7 mouse cellular contexts compared by ENCODE assay signal in genomic region chr6:53881235-53881606, GRCm38 (mm10).
DNase-seq lines count a peak whose midpoint lies in the region; ATAC-seq lines count a peak whose summit lies in the region.

No protein-coding gene starts in this region.

- peak overlapping the region; percentile 26 for H3K4me3 ChIP-seq in forebrain, embryonic 12.5 days (replicated peaks)
- no peak overlapping the region for H3K4me3 ChIP-seq in intestine, embryonic 16.5 days (ENCODE audit: low read length)
- H3K4me3 ChIP-seq in neural tube, embryonic 14.5 days (ENCODE audit: low read depth, low read length), result peak overlapping the region; percentile 21; the same call in 1 of the 2 replicates

- no peaks in the 10 kb centered on the region for H3K36me3 ChIP-seq in forebrain, embryonic 12.5 days (replicated peaks)
- H3K36me3 ChIP-seq in intestine, embryonic 16.5 days (ENCODE audit: control insufficient read depth, insufficient read depth, low read length), result no peaks in the 10 kb centered on the region
- no peaks in the 10 kb centered on the region for H3K36me3 ChIP-seq in neural tube, embryonic 14.5 days (ENCODE audit: control insufficient read depth, insufficient read depth, low read length)

- no peak for ATAC-seq in forebrain, embryonic 12.5 days (ENCODE audit: low FRiP score)
- no peak for ATAC-seq in intestine, embryonic 16.5 days
- ATAC-seq in neural tube, embryonic 14.5 days (ENCODE audit: low read depth), result no peak; the same call in 1 of the 2 replicates

- DNase-seq in kidney, postnatal 14 days, result peak; percentile 35
- DNase-seq in kidney, postnatal 4 days, result no peak
- DNase-seq in Muller cell, postnatal 12 days (ENCODE audit: inconsistent ontology term), result no peak
- no peak for DNase-seq in right cerebral cortex, postnatal 25 days

- H3K27ac ChIP-seq in forebrain, embryonic 12.5 days, result peak overlapping the region; percentile 66; the same call in 1 of the 2 replicates
- H3K27ac ChIP-seq in intestine, embryonic 16.5 days (ENCODE audit: low read length), result no peak overlapping the region
- H3K27ac ChIP-seq in neural tube, embryonic 14.5 days (ENCODE audit: low read depth, low read length), result peak overlapping the region; percentile 77

- peak overlapping the region; percentile 36; the same call in 1 of the 2 replicates for H3K9ac ChIP-seq in forebrain, embryonic 12.5 days
- H3K9ac ChIP-seq in intestine, embryonic 16.5 days (ENCODE audit: low read depth, low read length), result no peak overlapping the region
- H3K9ac ChIP-seq in neural tube, embryonic 14.5 days (replicated peaks; ENCODE audit: low read depth, low read length), result peak overlapping the region; percentile 37

- no peaks in the 10 kb centered on the region for H3K9me3 ChIP-seq in forebrain, embryonic 12.5 days
- no peaks in the 10 kb centered on the region for H3K9me3 ChIP-seq in intestine, embryonic 16.5 days (ENCODE audit: control insufficient read depth, low read length)
- no peaks in the 10 kb centered on the region for H3K9me3 ChIP-seq in neural tube, embryonic 14.5 days (ENCODE audit: control insufficient read depth, low read length)

- H3K27me3 ChIP-seq in forebrain, embryonic 12.5 days, result no peaks in the 10 kb centered on the region
- no peaks in the 10 kb centered on the region for H3K27me3 ChIP-seq in intestine, embryonic 16.5 days (replicated peaks; ENCODE audit: control insufficient read depth, insufficient read depth, low read length)
- H3K27me3 ChIP-seq in neural tube, embryonic 14.5 days (ENCODE audit: control insufficient read depth, insufficient read depth, low read length), result no peaks in the 10 kb centered on the region

- WGBS in forebrain, embryonic 12.5 days, result 8% methylated on average over 5 of the region's 5 CpGs
- WGBS in intestine, embryonic 16.5 days, result 38% methylated on average over 5 of the region's 5 CpGs
- 13% methylated on average over 5 of the region's 5 CpGs for WGBS in neural tube, embryonic 14.5 days

- peaks cover 16% of the 10 kb centered on the region for H3K4me1 ChIP-seq in forebrain, embryonic 12.5 days
- H3K4me1 ChIP-seq in intestine, embryonic 16.5 days (ENCODE audit: control insufficient read depth, insufficient read depth, low read length), result peaks cover 15% of the 10 kb centered on the region
- H3K4me1 ChIP-seq in neural tube, embryonic 14.5 days (ENCODE audit: control insufficient read depth, insufficient read depth, low read length), result peaks cover 9% of the 10 kb centered on the region

- peak overlapping the region; percentile 48 for H3K4me2 ChIP-seq in forebrain, embryonic 12.5 days
- peak overlapping the region; percentile 42 for H3K4me2 ChIP-seq in intestine, embryonic 16.5 days (ENCODE audit: low read depth, low read length)
- peak overlapping the region; percentile 46 for H3K4me2 ChIP-seq in neural tube, embryonic 14.5 days (ENCODE audit: low read depth, low read length)
